Mouse (Mus musculus) frontal cortex, adult 2 months (tissue): ENCODE measurements at regions not wholly inside any gene's neighbourhood (a gene's known extent, or its start where the extent isn't known, plus 50 kb on each side); places are given as distances from the start of the nearest gene placed in this dataset.

ENCODE experiments used
- DNase-seq, 2 experiments: peaks; one replicate each; pipeline ENCODE4 v3.0.0; 2022; ENCODE audit warnings: low spot score in 1 of 2; ENCODE audit errors: extremely low spot score in 1 of 2

GRCm38 (mm10) chr3:117938426-117938825, 69.7 kb upstream of the Snx7 start:
- DNase-seq: peak in 1 of 2 experiments; percentile 59

GRCm38 (mm10) chr3:117927527-117927926, 58.8 kb upstream of the Snx7 start:
- no peak for DNase-seq
